Mouse (Mus musculus) forebrain, embryonic 11.5 days (tissue): Measurements from ENCODE around the gene Caml. TPM values are rescaled to one million over a fixed set of nuclear protein-coding genes. Genes with fewer than 3 reads are reported as not detected.
"Not testable (repeated sequence)": the region's sequence is repeated elsewhere in the genome, so short reads cannot be mapped to it uniquely, and the experiment has no call there.

Experiments used
- ATAC-seq: fragments of 200-750 bp; cut with Nextera tagmentation; replicated peaks from 2 replicates; pipeline ENCODE4 v1.8.0; 2017; ENCODE audit warnings: moderate TSS enrichment; ENCODE audit not compliant: low FRiP score
- DNase-seq: peaks from one replicate; pipeline ENCODE4 v3.0.0-alpha.2; 2017; ENCODE audit warnings: low spot score
- H3K27ac ChIP-seq: fragments of 300-500 bp; sonication (generic); 2 replicates; pipeline ENCODE4 v1.5.1; 2014; ENCODE audit warnings: low read depth, low read length
- H3K27me3 ChIP-seq: fragments of 300-500 bp; sonication (generic); 2 replicates; pipeline ENCODE4 v1.6.1; 2014; ENCODE audit warnings: mild to moderate bottlenecking, low read length, mixed read lengths; ENCODE audit not compliant: control insufficient read depth, insufficient read depth
- H3K36me3 ChIP-seq: fragments of 300-500 bp; sonication (generic); 2 replicates; pipeline ENCODE4 v1.6.1; 2014; ENCODE audit warnings: mild to moderate bottlenecking, low read length, moderate library complexity, mixed read lengths; ENCODE audit not compliant: control insufficient read depth, insufficient read depth
- H3K4me1 ChIP-seq: fragments of 300-500 bp; sonication (generic); replicated peaks from 2 replicates; pipeline ENCODE4 v1.6.1; 2014; ENCODE audit warnings: low read length, mixed read lengths; ENCODE audit not compliant: control insufficient read depth, insufficient read depth
- H3K4me2 ChIP-seq: fragments of 300-500 bp; sonication (generic); 2 replicates; pipeline ENCODE4 v1.6.1; 2014; ENCODE audit warnings: low read depth, mild to moderate bottlenecking, low read length, moderate library complexity, mixed read lengths; ENCODE audit not compliant: severe bottlenecking
- H3K4me3 ChIP-seq: fragments of 300-500 bp; sonication (generic); 2 replicates; pipeline ENCODE4 v1.5.1; 2014; ENCODE audit warnings: low read depth, low read length
- H3K9ac ChIP-seq: fragments of 300-500 bp; sonication (generic); 2 replicates; pipeline ENCODE4 v1.6.1; 2014; ENCODE audit warnings: low read length
- H3K9me3 ChIP-seq: fragments of 300-500 bp; sonication (generic); 2 replicates; pipeline ENCODE4 v1.6.1; 2016; ENCODE audit warnings: low read length, mixed read lengths; ENCODE audit not compliant: control insufficient read depth
- WGBS: fragments of 180-500 bp; shearing (Covaris S2); extraction: QIAGEN DNeasy Blood & Tissue Kit; methylation state at CpG from one replicate; pipeline ENCODE4 v1.1.7; 2014; 5-methylcytosine and 5-hydroxymethylcytosine counted together
- polyA plus RNA-seq: library from polyadenylated mRNA; unstranded; fragments of >200 nt; fragmentation: Nextera tagmentation; extraction: Ambion mirVana; gene quantifications from 2 replicates; pipeline ENCODE4 v1.2.1, GENCODE M21; 2014

Gene Caml
- polyA plus RNA-seq, 1 experiment from 2014 or later: 69.7 TPM

GRCm38 (mm10) chr13:55607624-55608006, 15.2 kb upstream of the Caml start:
- no peaks in the 10 kb centered on the region for H3K4me1 ChIP-seq
- WGBS: 88% methylated on average over 2 of the region's 2 CpGs
- no peak for ATAC-seq
- no peak overlapping the region for H3K9ac ChIP-seq
- no peaks in the 10 kb centered on the region; the same call in 1 of the 2 replicates for H3K36me3 ChIP-seq
- no peak overlapping the region for H3K4me3 ChIP-seq
- no peaks in the 10 kb centered on the region for H3K27me3 ChIP-seq
- no peak overlapping the region for H3K4me2 ChIP-seq
- no peak for DNase-seq
- H3K27ac ChIP-seq: no peak overlapping the region
- no peaks in the 10 kb centered on the region for H3K9me3 ChIP-seq

GRCm38 (mm10) chr13:55611996-55612395, 10.8 kb upstream of the Caml start:
- no peaks in the 10 kb centered on the region for H3K4me1 ChIP-seq
- DNase-seq (peak; percentile 8), ATAC-seq (no peak)
- no peak overlapping the region for H3K9ac ChIP-seq
- H3K9me3 ChIP-seq: no peaks in the 10 kb centered on the region
- no peak overlapping the region for H3K4me3 ChIP-seq
- H3K27ac ChIP-seq: no peak overlapping the region
- H3K4me2 ChIP-seq: no peak overlapping the region
- H3K27me3 ChIP-seq: no peaks in the 10 kb centered on the region
- no peaks in the 10 kb centered on the region; the same call in 1 of the 2 replicates for H3K36me3 ChIP-seq
- 85% methylated on average over 7 of the region's 7 CpGs for WGBS

GRCm38 (mm10) chr13:55613471-55613870, 9.3 kb upstream of the Caml start:
- no peak overlapping the region for H3K9ac ChIP-seq
- no peaks in the 10 kb centered on the region for H3K27me3 ChIP-seq
- H3K36me3 ChIP-seq: no peaks in the 10 kb centered on the region; the same call in 1 of the 2 replicates
- DNase-seq: no peak
- no peak overlapping the region for H3K4me3 ChIP-seq
- ATAC-seq: no peak
- H3K4me1 ChIP-seq: no peaks in the 10 kb centered on the region
- no peak overlapping the region for H3K27ac ChIP-seq
- 49% methylated on average over 5 of the region's 5 CpGs for WGBS
- no peaks in the 10 kb centered on the region for H3K9me3 ChIP-seq
- no peak overlapping the region for H3K4me2 ChIP-seq

GRCm38 (mm10) chr13:55619328-55619727, 3.5 kb upstream of the Caml start:
- H3K36me3 ChIP-seq: no peaks in the 10 kb centered on the region
- WGBS: 96% methylated on average over 4 of the region's 4 CpGs
- no peak overlapping the region for H3K4me3 ChIP-seq
- H3K4me2 ChIP-seq: no peak overlapping the region
- no peaks in the 10 kb centered on the region for H3K9me3 ChIP-seq
- no peaks in the 10 kb centered on the region for H3K4me1 ChIP-seq
- ATAC-seq (no peak), DNase-seq (no peak)
- no peak overlapping the region for H3K9ac ChIP-seq
- H3K27me3 ChIP-seq: no peaks in the 10 kb centered on the region
- no peak overlapping the region for H3K27ac ChIP-seq

- Histone ChIP-seq H3K4me3 (no peak overlapping the region), H3K4me2 (no peak overlapping the region), H3K9ac (no peak overlapping the region), H3K4me1 (no peaks in the 10 kb centered on the region), H3K36me3 (no peaks in the 10 kb centered on the region), H3K27ac (no peak overlapping the region), H3K9me3 (no peaks in the 10 kb centered on the region), H3K27me3 (no peaks in the 10 kb centered on the region)
- ATAC-seq: no peak
- WGBS: 88% methylated on average over 2 of the region's 2 CpGs
- no peak for DNase-seq
Measured at GRCm38 (mm10) chr13:55620275-55620674, 2.5 kb upstream of the Caml start.

- not testable (repeated sequence) for H3K9me3 ChIP-seq, DNase-seq, H3K27me3 ChIP-seq, H3K4me1 ChIP-seq, H3K36me3 ChIP-seq, ATAC-seq
- Histone ChIP-seq H3K4me3 (peak overlapping the region; percentile 67), H3K27ac (peak overlapping the region; percentile 71; the same call in 1 of the 2 replicates), H3K9ac (peak overlapping the region; percentile 83), H3K4me2 (peak overlapping the region; percentile 84)
- WGBS: 26% methylated on average over 20 of the region's 20 CpGs
Measured at GRCm38 (mm10) chr13:55622156-55622648, 603 bp upstream of the Caml start.

- ATAC-seq (peak; percentile 77), DNase-seq (peak; percentile 95)
- no peaks in the 10 kb centered on the region for H3K27me3 ChIP-seq
- peaks cover 4% of the 10 kb centered on the region; the same call in 1 of the 2 replicates for H3K4me1 ChIP-seq
- peaks cover 2% of the 10 kb centered on the region; the same call in 1 of the 2 replicates for H3K36me3 ChIP-seq
- 6% methylated on average over 30 of the region's 30 CpGs for WGBS
- no peak within 1 kb of the TSS for H3K27ac ChIP-seq
- H3K9me3 ChIP-seq: no peaks in the 10 kb centered on the region
- H3K9ac ChIP-seq: peak within 1 kb of the TSS; percentile 93
- peak within 1 kb of the TSS; percentile 99 for H3K4me3 ChIP-seq
- peak within 1 kb of the TSS; percentile 81 for H3K4me2 ChIP-seq
Measured at GRCm38 (mm10) chr13:55634639-55635127, 11.9 kb downstream of the Caml start, which contains the start of gene Ddx46. TSS of gene Ddx46 (plus strand) at chr13:55635027.

GRCm38 (mm10) chr13:55635146-55635571, 12.4 kb downstream of the Caml start:
- Histone ChIP-seq H3K9me3 (no peaks in the 10 kb centered on the region), H3K27me3 (no peaks in the 10 kb centered on the region), H3K9ac (peak overlapping the region; percentile 93), H3K27ac (no peak overlapping the region), H3K4me2 (peak overlapping the region; percentile 81), H3K36me3 (peaks cover 5% of the 10 kb centered on the region; the same call in 1 of the 2 replicates), H3K4me3 (peak overlapping the region; percentile 99), H3K4me1 (peaks cover 4% of the 10 kb centered on the region; the same call in 1 of the 2 replicates)
- no peak for DNase-seq
- 0% methylated on average over 39 of the region's 40 CpGs for WGBS
- ATAC-seq: peak; percentile 61
